Mouse (Mus musculus) naive thymus-derived CD4-positive, alpha-beta T cell, adult 2 months (primary cell): ENCODE results near the gene Snf8.

Experiments used
- DNase-seq: peaks from one replicate; pipeline ENCODE4 v3.0.0-alpha.2; 2011; ENCODE audit warnings: low read depth

The Snf8 gene

DNA sequence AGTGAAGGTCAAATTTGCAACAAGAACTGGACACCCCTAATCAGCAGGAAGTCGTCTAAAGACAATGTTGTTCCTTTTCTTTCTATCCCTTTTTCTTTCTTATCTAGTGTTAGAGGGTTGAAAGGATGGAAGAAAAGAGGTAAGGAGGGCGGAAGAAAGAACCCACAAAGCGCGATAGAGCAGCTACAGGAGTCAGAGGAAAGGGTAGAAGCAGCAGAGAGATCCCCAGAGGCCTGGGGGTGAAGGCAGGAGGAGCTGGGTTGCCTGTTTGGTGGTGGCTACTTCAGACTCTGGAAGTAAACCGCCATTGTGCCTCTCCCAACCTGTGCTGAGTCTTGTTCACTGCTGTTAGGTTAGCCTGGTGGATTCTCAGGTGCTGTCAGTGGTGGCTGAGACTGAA lies 6.6 kb upstream of the Snf8 start:
- no peak for DNase-seq

- no peak for DNase-seq
Observed at GRCm38 (mm10) chr11:96030571-96030970, 4.1 kb upstream of the Snf8 start.

- no peak for DNase-seq
Observed at GRCm38 (mm10) chr11:96031701-96032100, 3.0 kb upstream of the Snf8 start.

DNA sequence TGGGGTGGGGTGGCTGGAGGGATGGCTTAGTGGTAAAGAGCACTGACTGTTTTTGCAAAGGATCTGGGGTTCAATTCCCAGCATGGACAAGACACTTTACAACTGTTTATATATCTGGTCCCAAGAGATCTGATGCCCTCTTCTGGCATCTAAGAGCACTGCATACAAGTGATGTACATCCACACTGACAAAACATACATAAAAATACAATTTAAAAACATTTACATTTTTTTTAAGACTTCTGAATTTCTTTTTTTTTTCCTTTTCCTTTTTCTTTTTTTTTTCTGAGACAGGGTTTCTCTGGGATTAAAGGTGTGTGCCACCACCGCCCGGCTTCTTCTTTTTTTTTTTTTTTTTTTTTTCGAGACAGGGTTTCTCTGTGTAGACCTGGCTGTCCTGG lies 1.4 kb upstream of the Snf8 start:
- DNase-seq: peak; percentile 23

DNA sequence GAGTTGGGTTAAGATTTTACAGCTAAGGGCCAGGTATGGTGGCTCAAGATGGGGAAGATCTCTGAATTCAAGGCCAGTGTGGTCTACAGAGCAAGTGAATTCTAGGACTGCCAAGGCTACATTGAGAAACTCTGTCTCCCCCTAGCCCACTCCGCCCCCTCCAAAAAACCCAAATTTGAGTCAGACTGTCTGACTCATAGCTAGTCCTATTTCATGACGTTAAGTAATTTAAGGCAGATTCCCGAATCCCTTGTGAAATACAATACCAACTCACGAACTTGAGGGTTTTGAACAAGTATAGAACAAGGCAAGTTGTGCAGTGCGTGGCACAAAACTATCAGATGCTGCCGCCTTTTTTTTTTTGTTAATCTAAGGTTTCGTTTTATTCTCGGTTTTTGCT lies 569 bp upstream of the Snf8 start:
- DNase-seq: no peak

DNA sequence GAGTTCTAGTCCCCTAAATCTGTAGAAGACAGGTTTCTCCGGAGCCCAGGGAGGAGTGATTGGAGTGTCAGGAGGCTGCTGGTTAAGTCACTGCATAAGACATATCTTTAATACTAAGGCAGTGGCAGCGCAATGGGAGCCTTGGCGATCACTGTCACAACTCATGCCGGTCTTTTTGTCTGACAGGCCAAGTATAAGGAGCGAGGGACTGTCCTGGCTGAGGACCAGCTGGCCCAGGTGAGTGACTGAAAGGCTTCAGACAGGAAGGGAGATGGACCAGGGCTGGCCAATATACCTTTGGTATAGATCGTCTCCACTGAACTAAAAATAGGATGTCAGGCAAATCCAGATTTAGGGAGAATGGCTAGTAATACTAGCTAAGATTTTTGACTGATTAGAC lies 448 bp downstream of the Snf8 start:
- no peak for DNase-seq

GRCm38 (mm10) chr11:96037499-96037898 lies 2.8 kb downstream of the Snf8 start:
- no peak for DNase-seq

DNA sequence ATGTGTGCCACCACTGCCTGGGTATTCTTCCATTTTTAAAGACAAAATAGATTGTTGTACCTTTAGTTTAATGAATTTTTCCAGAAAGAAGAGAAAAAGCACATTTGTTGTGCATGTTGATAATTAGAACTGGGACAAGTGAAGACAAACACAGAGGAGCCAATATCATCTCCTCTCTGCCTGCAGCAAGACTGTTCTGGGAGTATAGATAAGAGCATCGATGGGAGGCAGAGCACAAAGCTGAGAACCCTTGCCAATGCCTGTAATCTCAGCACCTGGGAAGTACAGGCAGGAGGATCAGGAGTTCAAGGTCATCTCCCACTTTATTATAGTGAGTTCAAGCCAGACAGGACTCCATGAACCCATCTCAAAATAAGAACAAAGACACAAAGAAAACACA lies 3.9 kb downstream of the Snf8 start:
- DNase-seq: no peak

- no peak for DNase-seq
Observed at GRCm38 (mm10) chr11:96044803-96045567, 10.3 kb downstream of the Snf8 start.

GRCm38 (mm10) chr11:96046028-96046427 lies 11.3 kb downstream of the Snf8 start:
- DNase-seq: no peak

- no peak for DNase-seq
Observed at GRCm38 (mm10) chr11:96046793-96047192, 12.1 kb downstream of the Snf8 start.

GRCm38 (mm10) chr11:96047469-96048373 lies 13.0 kb downstream of the Snf8 start:
- DNase-seq: no peak

- DNase-seq: no peak
Observed at GRCm38 (mm10) chr11:96049939-96050338, 15.3 kb downstream of the Snf8 start.

GRCm38 (mm10) chr11:96050854-96051253 lies 16.2 kb downstream of the Snf8 start:
- no peak for DNase-seq

- no peak for DNase-seq
Observed at GRCm38 (mm10) chr11:96058309-96058708, 23.6 kb downstream of the Snf8 start.

DNA sequence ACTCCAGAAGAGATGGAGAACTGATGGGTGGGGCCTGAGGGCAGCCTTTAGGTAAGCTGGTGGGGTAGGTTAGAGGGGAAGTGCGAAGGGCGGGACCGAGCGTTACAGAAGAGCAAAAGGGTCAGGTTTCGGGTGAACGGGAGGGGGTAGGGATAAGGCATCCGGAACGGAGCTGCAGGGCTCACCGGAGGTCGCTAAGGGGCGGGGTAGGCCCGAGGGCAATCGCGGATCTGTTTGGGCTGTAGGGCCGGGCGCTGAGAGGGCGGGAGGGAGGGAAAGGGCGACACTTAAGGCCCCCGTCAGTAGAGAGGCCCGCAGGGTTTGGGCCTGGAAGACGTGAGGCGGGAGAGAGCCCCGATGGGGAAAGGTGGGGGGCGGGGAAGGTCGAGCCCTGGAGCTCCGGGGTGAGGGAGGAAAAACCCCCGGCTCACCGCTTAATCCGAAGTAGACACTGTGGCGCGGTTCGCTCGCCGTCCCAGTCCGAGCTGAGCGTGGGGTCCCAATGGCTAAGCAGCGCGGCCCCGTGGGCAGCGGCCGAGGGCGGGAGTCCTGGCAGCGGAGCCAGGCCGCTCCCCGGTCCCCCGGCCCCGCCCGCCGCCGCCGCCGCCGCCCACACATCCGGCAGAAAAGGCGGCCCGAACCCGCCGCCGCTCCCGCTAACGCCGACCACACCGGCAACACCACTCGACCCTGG lies 30.0 kb downstream of the Snf8 start:
- DNase-seq: peak; percentile 51

DNA sequence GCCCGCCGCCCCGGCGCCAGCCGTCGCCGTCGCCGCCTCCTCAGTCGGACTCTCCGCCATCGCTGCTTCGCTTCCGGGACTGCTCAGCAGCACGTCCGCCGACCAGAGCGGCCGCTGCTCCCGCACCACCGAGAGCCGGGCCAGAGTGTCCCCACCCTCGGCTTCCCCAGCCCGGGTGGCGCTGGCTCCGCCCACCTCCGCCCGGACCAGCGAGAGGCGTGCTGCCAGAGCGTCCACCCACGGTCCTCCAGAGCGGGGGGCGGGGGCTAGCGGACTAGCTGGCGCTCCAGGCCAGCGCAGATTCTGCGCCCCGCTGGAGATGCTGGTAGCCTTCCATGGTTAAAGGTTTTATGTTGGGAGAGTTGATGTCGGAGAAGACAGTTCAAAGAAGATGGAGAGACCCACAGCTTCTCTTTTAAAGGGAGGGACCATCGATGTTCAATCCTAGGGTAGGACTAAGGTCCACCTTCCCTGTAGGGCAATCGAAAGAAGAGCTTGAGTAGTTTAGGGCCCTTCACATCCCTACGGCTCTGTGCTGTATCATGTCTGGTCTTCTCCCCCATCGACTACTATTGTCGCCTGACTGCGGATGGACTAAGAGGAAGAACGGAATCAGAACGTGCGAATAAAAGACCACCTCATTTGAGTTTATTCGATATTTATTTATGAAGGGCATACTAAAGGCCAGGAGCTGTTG lies 30.7 kb downstream of the Snf8 start, which contains the start of gene Ube2z:
Ube2z (minus strand) TSS at position 174 of the 697 bp plus-strand sequence.
- peak; percentile 90 for DNase-seq

DNA sequence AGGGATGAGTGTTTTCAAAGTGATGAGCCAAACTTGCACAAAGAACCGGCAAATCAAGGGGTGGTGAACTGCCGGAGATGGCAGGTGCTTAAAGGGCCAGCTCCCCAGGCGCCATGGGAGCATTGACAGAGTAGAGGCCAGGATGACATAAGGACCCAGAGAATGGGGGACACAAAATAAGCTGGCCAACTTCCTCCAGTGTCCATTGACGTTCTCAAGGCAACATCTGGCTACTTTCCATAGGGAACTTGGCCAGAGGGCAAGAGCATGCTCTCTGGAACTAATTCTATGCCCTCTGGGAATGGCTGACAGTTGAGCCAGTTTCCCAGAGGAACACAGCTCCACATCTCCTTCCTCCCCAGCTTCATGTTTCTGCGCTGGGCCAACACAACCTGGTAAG lies 33.5 kb downstream of the Snf8 start:
- DNase-seq: no peak

GRCm38 (mm10) chr11:96070353-96070752 lies 35.7 kb downstream of the Snf8 start:
- no peak for DNase-seq

- no peak for DNase-seq
Observed at GRCm38 (mm10) chr11:96071013-96071412, 36.3 kb downstream of the Snf8 start.

GRCm38 (mm10) chr11:96073295-96073993 lies 38.8 kb downstream of the Snf8 start:
- DNase-seq: no peak
